18 mouse cellular contexts compared by ENCODE assay signal in genomic region chr16:77676805-77677204, GRCm38 (mm10).
A peak's percentile ranks its signal among the peaks of the same experiment; 100 is the strongest.
DNase-seq lines count a peak whose midpoint lies in the region; ATAC-seq lines count a peak whose summit lies in the region.
"Had no signal": no experiment of that assay in that cellular context is flagged by ENCODE, and none has a peak within 500 bp of the region (broad histone marks: within the 10 kb centered on the region; RNA-seq: fewer than 3 reads in every experiment).

No protein-coding gene starts in this region.

- H3K4me2 ChIP-seq in forebrain, embryonic 15.5 days (replicated peaks), result no peak overlapping the region
- H3K4me2 ChIP-seq in forebrain, embryonic 16.5 days (ENCODE audit: low read length), result no peak overlapping the region
- H3K4me2 ChIP-seq in hindbrain, embryonic 14.5 days (replicated peaks), result no peak overlapping the region
- no peak overlapping the region for H3K4me2 ChIP-seq in neural tube, embryonic 13.5 days

- no peak for ATAC-seq in forebrain, embryonic 15.5 days (replicated peaks)
- ATAC-seq in forebrain, embryonic 16.5 days, result no peak
- peak; percentile 55; the same call in 1 of the 2 replicates for ATAC-seq in hindbrain, embryonic 14.5 days (ENCODE audit: low FRiP score)
- no peak for ATAC-seq in neural tube, embryonic 13.5 days (ENCODE audit: low read depth)
- ATAC-seq: activated CD4-positive, CD25-positive, alpha-beta regulatory T cell, adult 4 months; Patski had no signal

- no peak overlapping the region for H3K4me3 ChIP-seq in forebrain, embryonic 15.5 days
- H3K4me3 ChIP-seq in forebrain, embryonic 16.5 days (replicated peaks; ENCODE audit: low read length), result no peak overlapping the region
- H3K4me3 ChIP-seq in hindbrain, embryonic 14.5 days (replicated peaks; ENCODE audit: low read length), result no peak overlapping the region
- H3K4me3 ChIP-seq in hindbrain, embryonic 10.5 days, result no peak overlapping the region
- no peak overlapping the region for H3K4me3 ChIP-seq in neural tube, embryonic 13.5 days
- no peak overlapping the region for H3K4me3 ChIP-seq in limb, embryonic 10.5 days
- H3K4me3 ChIP-seq: heart, embryonic 10.5 days had no signal

- 32% methylated on average over 2 of the region's 2 CpGs for WGBS in forebrain, embryonic 15.5 days
- 34% methylated on average over 2 of the region's 2 CpGs for WGBS in forebrain, embryonic 16.5 days
- WGBS in hindbrain, embryonic 14.5 days, result 52% methylated on average over 2 of the region's 2 CpGs
- 88% methylated on average over 2 of the region's 2 CpGs for WGBS in hindbrain, embryonic 10.5 days
- 39% methylated on average over 2 of the region's 2 CpGs for WGBS in neural tube, embryonic 13.5 days
- 84% methylated on average over 2 of the region's 2 CpGs for WGBS in limb, embryonic 10.5 days

- peak overlapping the region; percentile 50; the same call in 1 of the 2 replicates for H3K27ac ChIP-seq in forebrain, embryonic 15.5 days (replicated peaks)
- no peak overlapping the region for H3K27ac ChIP-seq in forebrain, embryonic 16.5 days (ENCODE audit: low read length)
- H3K27ac ChIP-seq in hindbrain, embryonic 14.5 days, result peak overlapping the region; percentile 55
- no peak overlapping the region for H3K27ac ChIP-seq in hindbrain, embryonic 10.5 days
- peak overlapping the region; percentile 84 for H3K27ac ChIP-seq in neural tube, embryonic 13.5 days (replicated peaks)
- H3K27ac ChIP-seq in limb, embryonic 10.5 days, result no peak overlapping the region
- H3K27ac ChIP-seq: heart, embryonic 10.5 days had no signal

- no peaks in the 10 kb centered on the region for H3K9me3 ChIP-seq in forebrain, embryonic 15.5 days
- H3K9me3 ChIP-seq in forebrain, embryonic 16.5 days (ENCODE audit: control insufficient read depth, low read length), result no peaks in the 10 kb centered on the region
- no peaks in the 10 kb centered on the region for H3K9me3 ChIP-seq in hindbrain, embryonic 14.5 days (ENCODE audit: control insufficient read depth, low read length)
- no peaks in the 10 kb centered on the region for H3K9me3 ChIP-seq in hindbrain, embryonic 10.5 days
- no peaks in the 10 kb centered on the region for H3K9me3 ChIP-seq in neural tube, embryonic 13.5 days
- no peaks in the 10 kb centered on the region for H3K9me3 ChIP-seq in limb, embryonic 10.5 days (replicated peaks)
- H3K9me3 ChIP-seq: heart, embryonic 10.5 days had no signal

- no peaks in the 10 kb centered on the region for H3K27me3 ChIP-seq in forebrain, embryonic 15.5 days
- no peaks in the 10 kb centered on the region for H3K27me3 ChIP-seq in forebrain, embryonic 16.5 days (replicated peaks; ENCODE audit: control insufficient read depth, insufficient read depth, low read length)
- no peaks in the 10 kb centered on the region for H3K27me3 ChIP-seq in hindbrain, embryonic 14.5 days (ENCODE audit: control insufficient read depth, insufficient read depth, low read length)
- H3K27me3 ChIP-seq in hindbrain, embryonic 10.5 days (ENCODE audit: insufficient read depth, poor library complexity, severe bottlenecking), result no peaks in the 10 kb centered on the region
- no peaks in the 10 kb centered on the region for H3K27me3 ChIP-seq in neural tube, embryonic 13.5 days
- H3K27me3 ChIP-seq in limb, embryonic 10.5 days (ENCODE audit: low read depth, poor library complexity, severe bottlenecking), result no peaks in the 10 kb centered on the region
- H3K27me3 ChIP-seq: CH12.LX, Patski had no signal

- H3K9ac ChIP-seq in forebrain, embryonic 15.5 days (replicated peaks), result no peak overlapping the region
- no peak overlapping the region for H3K9ac ChIP-seq in forebrain, embryonic 16.5 days (replicated peaks; ENCODE audit: low read depth, low read length)
- H3K9ac ChIP-seq in hindbrain, embryonic 14.5 days, result no peak overlapping the region
- H3K9ac ChIP-seq in neural tube, embryonic 13.5 days, result no peak overlapping the region

- H3K36me3 ChIP-seq in forebrain, embryonic 15.5 days, result peaks cover 7% of the 10 kb centered on the region; the same call in 1 of the 2 replicates
- H3K36me3 ChIP-seq in forebrain, embryonic 16.5 days (ENCODE audit: control insufficient read depth, insufficient read depth), result peaks cover 2% of the 10 kb centered on the region; the same call in 1 of the 2 replicates
- no peaks in the 10 kb centered on the region for H3K36me3 ChIP-seq in hindbrain, embryonic 14.5 days (replicated peaks; ENCODE audit: control insufficient read depth, insufficient read depth)
- 0 out of 2 replicates have a peak, but pooled peaks cover 6% of the 10 kb centered on the region for H3K36me3 ChIP-seq in hindbrain, embryonic 10.5 days
- no peaks in the 10 kb centered on the region for H3K36me3 ChIP-seq in neural tube, embryonic 13.5 days
- no peaks in the 10 kb centered on the region for H3K36me3 ChIP-seq in limb, embryonic 10.5 days
- H3K36me3 ChIP-seq: heart, embryonic 10.5 days had no signal

- peaks cover 20% of the 10 kb centered on the region for H3K4me1 ChIP-seq in forebrain, embryonic 15.5 days
- H3K4me1 ChIP-seq in forebrain, embryonic 16.5 days (replicated peaks; ENCODE audit: control insufficient read depth, insufficient read depth, low read length), result 0 out of 2 replicates have a peak, but pooled peaks cover 7% of the 10 kb centered on the region
- H3K4me1 ChIP-seq in hindbrain, embryonic 14.5 days (replicated peaks; ENCODE audit: control insufficient read depth, insufficient read depth, low read length), result peaks cover 12% of the 10 kb centered on the region
- H3K4me1 ChIP-seq in hindbrain, embryonic 10.5 days (replicated peaks), result no peaks in the 10 kb centered on the region
- peaks cover 32% of the 10 kb centered on the region for H3K4me1 ChIP-seq in neural tube, embryonic 13.5 days (replicated peaks)
- peaks cover 13% of the 10 kb centered on the region for H3K4me1 ChIP-seq in limb, embryonic 10.5 days
- H3K4me1 ChIP-seq: heart, embryonic 10.5 days had no signal

- no peak for DNase-seq in hindbrain, embryonic 14.5 days (ENCODE audit: low spot score)
- DNase-seq in hindbrain, embryonic 10.5 days (ENCODE audit: low spot score), result no peak
- DNase-seq in neural tube, embryonic 10.5 days (ENCODE audit: extremely low spot score, low spot score), result no peak
- DNase-seq in limb, embryonic 10.5 days (ENCODE audit: low spot score), result no peak
- DNase-seq: adrenal gland, postnatal 14 days; cerebellum, adult 2 months; cerebellum, postnatal 10 days; gastrocnemius, postnatal 36 days; heart, adult 11 months; heart, postnatal 14 days; kidney, adult 11 months had no signal

Comparison
In these comparisons a context has a peak if more than half of its experiments do, and no peak if none do; other contexts are left out.
1. H3K27ac ChIP-seq: peak in forebrain, embryonic 15.5 days (single experiment), hindbrain, embryonic 14.5 days (single experiment) and neural tube, embryonic 13.5 days (single experiment); none in forebrain, embryonic 16.5 days (single experiment), hindbrain, embryonic 10.5 days (single experiment) and limb, embryonic 10.5 days (single experiment).